Mouse (Mus musculus) mammary gland, adult 2 months (tissue): ENCODE measurements around the gene Mios. TPM values are rescaled to one million over a fixed set of nuclear protein-coding genes. Genes with fewer than 3 reads are reported as not detected.

Source experiments
- polyA plus RNA-seq: library from polyadenylated mRNA; depleted of rRNA; stranded (reverse); fragments of >200 nt; gene quantifications from 2 replicates; pipeline ENCODE4 v1.2.3, GENCODE M21; 2012; ENCODE audit warnings: low replicate concordance; rRNA removed

The Mios gene
- polyA plus RNA-seq: 3.3 and 3.8 TPM in 2 replicates

DNA sequence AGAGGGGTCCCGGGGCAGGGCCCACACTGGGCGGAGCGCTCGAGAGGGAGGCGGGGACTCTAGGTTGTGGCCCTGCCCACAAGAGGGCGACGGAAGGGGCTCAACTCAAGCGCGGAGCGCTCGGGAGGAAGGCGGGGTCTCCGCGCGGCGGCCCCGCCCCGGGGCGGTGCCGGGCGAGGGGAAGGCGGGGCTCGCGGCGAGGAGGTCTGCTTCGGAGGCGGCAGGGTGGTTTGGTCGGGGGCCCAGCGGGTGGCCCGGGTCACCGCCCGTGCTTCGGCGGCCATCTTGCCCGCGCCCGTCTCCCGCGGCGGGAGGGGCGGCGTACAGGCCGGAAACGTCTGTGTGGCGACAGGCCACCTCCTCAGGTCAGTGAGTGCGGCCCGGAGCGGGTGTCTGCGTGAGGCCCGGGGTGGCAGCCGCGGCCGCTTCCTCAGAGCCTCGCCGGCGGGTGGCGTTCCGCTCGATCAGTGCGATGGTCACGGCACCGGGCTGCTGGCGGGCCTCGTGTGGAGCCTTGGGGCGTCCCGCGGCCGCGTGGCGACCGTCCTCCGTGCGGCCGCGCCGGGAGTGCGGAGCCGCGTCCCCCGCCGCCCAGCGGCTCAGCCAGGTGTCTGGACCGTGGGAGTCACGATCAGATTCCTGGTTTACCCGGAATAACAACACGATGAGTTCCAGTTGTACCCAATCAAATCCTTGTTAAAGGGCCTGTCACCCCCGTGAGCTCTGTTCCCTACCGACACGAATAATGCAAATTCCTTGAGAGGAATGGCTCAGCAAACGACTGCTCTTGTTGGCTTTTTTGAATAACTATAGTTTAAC is at the start of gene Mios:
Mios (plus strand) TSS at position 176 of the 819 bp plus-strand sequence.

DNA sequence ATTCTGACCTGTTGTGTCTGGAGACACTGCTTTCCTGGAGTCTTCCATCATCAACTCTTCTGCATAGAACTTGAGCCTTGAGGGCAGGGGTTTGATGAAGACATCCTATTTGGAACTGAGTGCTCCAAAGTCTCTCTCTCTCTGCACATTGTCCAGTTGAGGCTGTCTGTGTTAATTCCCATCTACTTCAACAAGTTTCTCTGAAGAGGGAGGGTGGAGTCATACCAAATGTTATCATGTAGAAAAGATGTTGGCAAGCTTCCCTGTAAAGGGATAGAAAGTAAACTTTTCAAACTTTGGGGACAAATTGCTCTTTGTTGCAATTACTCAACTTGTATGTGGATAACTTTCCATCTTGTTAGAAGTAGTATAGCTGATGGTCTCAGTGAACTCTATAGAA is 16.5 kb upstream of the Mios start, which contains the start of gene Col28a1:
Col28a1 (minus strand) TSS at position 101 of the 400 bp plus-strand sequence.

GRCm38 (mm10) chr6:8259004-8259666 is 50.1 kb downstream of the Mios start, which contains the start of the genes Rpa3, Umad1 and Gm45062:
TSS of gene Rpa3 (minus strand) at chr6:8259173.
TSS of gene Umad1 (plus strand) at chr6:8259288.
TSS of gene Gm45062 (plus strand) at chr6:8259450.

Other genes starting within 250 kb of the Mios start
- 0.79 and 1.4 TPM in 2 replicates for gene Col28a1, start 16.6 kb upstream of the Mios start, polyA plus RNA-seq
- 0.93 and 3.2 TPM in 2 replicates for gene Rpa3, start 50.0 kb downstream of the Mios start, polyA plus RNA-seq
- gene Umad1, start 50.1 kb downstream of the Mios start, polyA plus RNA-seq: 5.4 and 12.5 TPM in 2 replicates
- 3.0 TPM in 1 of 2 replicates, not detected in the other for gene Gm45062, start 50.2 kb downstream of the Mios start, polyA plus RNA-seq